Mouse (Mus musculus): ENCODE data around the gene Dennd2a.

The Dennd2a gene

DNA sequence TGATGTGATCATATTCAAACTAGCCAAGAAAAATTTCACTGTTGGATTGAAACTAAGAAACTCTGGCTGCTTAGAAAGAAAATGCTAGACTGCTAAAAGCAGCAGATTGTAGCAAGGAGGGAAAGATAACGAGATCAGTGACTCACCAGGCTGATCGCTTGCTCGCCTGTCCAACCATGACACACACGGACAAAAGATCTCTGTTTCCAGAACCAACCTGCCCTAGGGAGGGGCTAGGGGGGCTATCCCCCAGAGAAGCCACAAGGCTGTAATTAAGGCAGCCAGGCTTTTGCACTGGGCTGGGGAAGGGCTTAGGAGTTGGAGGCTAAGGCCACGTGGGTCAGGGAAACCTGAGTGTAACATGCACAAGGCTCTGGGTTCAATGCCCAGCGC is 41.9 kb downstream of the Dennd2a start:
- DNase-seq (ENCODE audit: low spot score) = no peak

DNA sequence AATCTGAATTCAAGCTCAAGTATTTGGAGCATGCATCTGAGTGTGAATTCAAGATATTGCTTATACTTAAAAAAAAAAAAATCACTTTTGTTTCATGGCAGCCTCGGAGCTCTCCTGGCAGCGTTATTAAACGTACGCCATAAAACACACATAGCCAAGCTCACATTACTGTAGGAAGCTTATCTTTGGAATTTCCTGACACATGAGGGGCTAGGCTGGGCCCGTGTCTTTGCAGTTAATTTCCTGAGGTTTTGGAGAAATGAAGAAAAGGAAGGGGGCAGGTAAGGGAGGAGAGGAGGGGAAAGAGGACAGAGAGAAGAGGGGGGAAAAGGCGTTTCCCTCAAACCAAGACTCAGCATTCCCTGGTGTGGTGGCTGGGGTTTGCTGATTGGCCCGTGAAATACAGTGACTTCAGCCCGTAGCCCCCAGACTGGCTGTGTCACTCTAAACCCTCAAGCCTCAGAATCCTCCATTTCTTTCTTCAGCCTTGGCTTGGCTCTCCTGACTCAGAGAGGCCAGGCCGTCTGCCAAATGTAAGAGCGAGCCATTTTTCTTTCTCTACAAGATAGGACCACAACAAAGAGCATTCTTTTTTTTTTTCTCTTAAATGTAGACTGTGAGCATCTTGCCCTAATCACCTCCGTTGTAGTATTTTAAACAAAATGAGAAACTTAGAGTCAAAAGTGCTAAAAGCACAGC is 42.5 kb downstream of the Dennd2a start:
- DNase-seq (ENCODE audit: low spot score) = peak; percentile 46

DNA sequence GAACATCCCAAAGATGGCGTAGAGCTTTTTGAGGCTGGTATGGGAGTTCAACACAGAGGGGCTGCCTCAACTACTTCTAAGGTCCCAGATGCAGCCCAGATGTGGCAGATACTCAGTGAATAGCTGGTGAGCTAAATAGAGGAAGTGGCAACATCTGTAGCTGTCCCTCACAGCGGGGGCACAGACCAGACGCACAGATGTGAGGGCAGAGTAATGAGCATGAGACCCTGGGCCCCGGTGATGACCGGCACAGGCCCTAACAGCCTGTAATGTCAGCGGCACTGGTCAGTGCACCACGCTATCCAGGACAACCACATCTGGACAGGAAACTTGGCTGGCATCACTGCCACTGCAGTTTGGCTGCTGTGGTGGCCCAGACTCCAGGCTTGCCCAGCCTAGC is 54.2 kb downstream of the Dennd2a start:
- DNase-seq (ENCODE audit: low spot score) = no peak

DNA sequence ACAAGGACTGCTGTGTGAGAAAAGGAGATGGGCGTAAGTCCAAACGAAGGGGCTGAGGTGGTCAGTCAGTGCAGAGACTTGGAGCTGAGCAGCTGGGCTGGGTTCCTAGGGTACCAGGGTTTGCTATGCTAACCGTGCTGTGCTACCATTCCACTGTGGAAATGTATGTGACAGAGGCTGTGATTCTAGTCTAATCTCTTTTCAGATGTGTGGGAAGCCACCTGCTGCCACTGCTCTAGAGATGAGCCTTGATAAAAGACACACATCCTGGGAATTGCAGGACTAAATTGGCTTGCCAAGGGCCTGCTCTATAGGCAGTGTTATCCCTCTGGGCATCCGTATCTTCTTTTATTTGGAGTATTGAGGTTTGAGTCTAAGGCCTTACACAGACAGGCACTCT is 60.5 kb downstream of the Dennd2a start:
- DNase-seq (ENCODE audit: low spot score) = no peak

DNA sequence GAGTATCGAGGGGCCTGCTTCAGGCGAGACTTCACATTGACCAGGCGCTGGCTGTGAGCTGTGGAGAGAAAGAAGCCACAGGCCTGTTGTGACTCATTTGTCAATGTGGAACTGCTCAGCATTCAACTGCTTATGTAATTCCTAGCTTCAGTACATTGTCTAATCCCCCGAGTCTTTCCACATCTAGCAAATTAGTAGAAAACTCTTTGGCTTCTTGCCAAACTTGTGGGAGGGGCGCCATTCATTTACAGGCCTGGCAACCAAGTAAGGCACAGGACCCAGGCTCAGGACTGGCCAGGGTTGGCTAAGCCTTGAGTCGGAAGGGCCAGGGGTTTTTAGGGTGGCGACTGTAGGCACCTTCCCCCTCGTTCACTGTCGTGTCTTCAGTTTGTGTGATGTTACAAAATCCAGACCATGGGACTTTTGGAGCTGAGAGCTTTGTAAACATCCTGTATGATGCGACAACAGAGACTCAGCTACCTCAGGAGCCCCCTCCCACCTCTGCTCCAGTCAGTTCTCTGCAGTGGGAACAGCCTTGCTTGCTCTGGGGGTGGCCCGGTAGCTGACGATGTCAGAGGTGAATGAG is 64.4 kb downstream of the Dennd2a start:
- peak; percentile 44 for DNase-seq (ENCODE audit: low spot score)

DNA sequence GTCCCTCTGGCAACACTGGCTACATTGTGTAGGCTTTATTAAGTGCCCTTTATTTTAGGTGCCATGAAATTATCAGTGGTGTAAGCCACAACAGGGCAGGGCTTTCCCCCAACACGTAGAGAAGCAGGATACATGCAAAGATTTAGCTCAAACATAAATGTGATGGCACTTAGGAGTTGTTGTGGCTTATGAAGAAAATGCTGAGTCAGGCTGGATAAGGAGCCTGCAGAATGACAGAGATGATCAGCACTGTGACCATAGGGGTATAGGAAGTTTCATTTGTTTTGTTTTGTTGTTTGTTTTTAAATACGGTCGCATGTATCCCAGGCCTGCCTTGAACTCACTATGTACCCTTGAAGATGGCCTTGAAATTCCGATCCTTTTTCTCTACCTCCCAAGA is 65.5 kb downstream of the Dennd2a start:
- no peak for DNase-seq (ENCODE audit: low spot score)

DNA sequence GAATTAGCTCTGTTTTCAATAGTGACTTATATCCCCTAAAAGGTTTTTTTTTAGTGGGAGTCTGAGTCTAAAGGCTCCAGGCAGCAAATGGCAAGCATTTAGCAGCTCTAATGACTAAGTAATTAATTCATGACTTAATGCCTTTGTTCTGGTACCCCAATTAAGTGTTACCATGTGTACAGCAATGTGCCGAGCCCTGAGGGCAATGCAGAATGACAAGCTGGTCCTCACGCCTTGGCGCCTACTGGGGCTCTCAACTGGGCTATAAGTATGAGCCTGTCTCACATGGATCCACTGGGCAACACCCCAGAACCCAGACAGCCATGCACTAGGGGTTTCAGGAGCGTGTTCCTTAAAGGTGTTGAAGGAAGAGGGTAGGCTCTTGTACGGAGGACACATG is 66.5 kb downstream of the Dennd2a start:
- no peak for DNase-seq (ENCODE audit: low spot score)

DNA sequence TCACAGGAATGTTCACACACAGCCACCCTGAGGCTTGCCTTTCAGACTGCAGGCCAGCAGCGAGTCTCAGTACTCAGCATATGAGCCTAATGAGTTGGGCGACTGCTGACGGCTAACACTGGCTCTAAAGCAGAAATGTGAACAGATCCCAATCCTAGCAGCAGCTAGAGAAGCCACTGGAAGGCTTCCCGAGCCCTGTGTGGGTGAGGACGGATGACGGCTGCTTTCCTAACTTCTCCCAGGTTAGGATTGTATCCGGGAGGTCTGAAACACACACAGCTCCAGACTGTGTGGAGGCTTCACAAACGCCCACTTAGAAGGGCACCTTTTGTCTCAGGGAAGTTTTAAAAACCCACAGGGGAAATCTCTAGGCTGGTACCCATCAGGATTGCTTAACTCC is 69.4 kb downstream of the Dennd2a start:
- no peak for DNase-seq (ENCODE audit: low spot score)

DNA sequence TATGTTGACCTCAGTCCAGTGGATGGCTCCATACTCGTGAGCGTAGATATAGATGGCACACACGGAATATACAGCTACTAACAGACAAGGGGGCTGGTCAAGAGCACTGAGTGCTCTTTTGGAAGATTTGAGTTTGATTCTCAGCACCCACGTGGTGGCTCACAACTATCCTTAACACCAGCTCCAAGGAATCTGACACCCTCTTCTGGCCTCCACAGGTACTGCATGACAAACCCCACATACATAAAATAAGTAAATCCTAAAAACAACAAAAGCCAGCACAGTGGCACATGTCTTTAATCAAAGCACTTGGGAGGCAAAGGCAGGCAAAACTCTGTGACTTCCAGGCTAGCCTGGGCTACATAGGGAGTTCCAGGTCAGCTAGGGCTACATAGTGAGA is 74.0 kb downstream of the Dennd2a start:
- no peak for DNase-seq (ENCODE audit: low spot score)

DNA sequence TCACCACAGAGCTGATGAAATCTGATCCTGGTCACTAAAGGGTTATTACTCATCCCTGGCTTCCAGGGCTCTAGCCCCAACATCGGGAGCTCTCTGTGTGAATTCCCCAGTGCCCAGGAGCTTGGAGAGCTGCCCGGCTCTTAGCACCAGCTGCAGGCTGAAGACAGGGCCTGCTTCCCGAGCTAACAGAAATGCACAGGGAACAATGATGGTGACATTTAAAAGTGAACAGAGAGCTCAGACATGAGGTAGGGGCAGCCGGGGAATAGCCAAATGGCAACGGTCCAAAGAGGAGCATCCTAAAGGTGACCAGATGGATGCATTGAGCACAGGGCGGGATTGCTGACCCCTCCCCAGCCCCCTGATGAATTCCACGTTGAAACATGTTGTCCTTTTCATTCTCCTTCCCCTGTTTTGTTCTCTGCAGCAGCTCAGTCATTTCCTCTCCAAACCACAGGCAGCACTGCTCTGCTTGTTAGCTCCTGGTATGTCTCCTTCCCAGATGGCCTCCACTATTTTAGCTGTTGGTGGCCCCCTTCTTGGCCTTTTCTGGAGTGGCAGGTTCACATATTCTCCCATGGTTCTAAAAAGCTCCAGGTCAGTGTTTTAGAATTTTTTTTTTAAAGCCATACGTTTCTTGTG is 79.0 kb downstream of the Dennd2a start:
- no peak for DNase-seq (ENCODE audit: low spot score)

DNA sequence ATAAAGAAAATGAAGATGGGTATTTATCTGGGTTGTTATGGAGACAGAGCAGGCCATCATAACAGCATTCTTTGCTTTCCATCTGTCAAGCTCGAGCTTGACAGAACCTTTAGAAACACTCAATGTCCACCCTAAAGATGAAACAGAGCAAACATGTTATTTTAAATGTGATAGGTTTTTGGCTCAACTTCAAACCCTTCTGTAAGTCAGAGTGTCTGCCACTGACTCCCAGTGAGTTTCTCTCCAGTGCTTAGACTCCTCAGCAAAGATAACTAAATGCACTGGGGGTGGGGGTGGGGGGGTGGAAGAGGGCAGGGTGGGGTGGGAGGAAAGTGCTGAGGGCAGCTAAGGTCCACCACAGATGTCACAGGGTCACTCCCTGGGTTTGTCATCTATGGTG is 81.0 kb downstream of the Dennd2a start:
- DNase-seq (ENCODE audit: low spot score) = no peak

DNA sequence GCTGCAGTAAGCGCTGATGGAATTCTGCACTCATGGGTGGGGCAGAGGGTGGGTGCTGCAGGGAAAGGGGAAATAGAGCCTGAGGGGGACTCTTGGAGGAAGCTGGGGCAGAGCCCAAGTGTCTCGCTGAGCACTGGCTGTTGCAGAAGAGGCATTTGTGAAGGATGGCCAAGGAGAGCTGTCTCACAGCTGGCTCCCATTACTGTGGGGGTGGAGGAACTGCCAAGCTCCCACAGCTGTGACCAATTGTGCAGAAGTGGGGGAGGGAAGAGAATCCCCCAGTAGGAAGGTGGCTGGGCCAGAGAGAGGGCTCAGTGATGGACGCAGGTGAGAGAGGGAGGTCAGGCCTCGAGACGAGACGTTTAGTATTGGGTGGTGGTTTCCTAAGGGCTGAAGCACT is 83.2 kb downstream of the Dennd2a start:
- DNase-seq (ENCODE audit: low spot score) = no peak

DNA sequence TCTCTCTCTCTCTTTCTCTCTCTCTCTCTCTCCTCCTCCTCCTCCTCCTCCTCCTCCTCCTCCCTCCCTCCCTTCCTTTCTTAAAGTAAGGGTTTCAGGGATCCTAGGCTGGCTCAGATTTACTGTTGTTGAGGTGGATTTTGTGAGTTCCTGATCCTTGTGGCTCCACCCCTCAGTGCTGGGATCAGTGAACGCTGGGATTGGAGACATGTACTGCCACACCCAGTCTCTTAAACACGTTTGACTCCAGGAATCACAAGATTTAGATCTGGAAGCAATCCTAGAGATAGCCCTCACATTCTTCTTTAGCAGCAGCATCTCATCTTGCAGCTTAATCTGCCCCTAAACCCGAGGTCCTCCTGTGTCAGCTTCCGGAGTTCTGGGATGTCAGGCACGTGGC is 84.8 kb downstream of the Dennd2a start:
- DNase-seq (ENCODE audit: low spot score) = no peak

DNA sequence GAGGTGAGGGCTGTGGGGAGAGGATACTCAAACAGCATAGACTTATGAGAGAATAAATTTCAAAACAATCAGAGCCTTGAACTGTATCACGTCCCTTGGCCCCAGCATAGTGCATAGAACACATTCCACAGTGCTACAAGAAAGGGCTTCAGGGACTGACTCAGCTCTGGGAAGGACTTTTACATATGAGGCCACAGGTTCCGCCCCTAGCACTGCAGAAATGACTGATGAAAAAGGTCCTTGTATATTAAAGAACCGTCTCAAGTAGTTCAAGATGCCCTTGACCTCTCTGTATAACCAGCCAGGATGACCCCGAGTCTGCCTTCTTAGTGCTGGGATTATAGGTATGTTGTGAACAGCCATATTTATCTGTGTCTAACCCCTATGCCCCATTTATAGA is 85.4 kb downstream of the Dennd2a start:
- DNase-seq (ENCODE audit: low spot score) = no peak

DNA sequence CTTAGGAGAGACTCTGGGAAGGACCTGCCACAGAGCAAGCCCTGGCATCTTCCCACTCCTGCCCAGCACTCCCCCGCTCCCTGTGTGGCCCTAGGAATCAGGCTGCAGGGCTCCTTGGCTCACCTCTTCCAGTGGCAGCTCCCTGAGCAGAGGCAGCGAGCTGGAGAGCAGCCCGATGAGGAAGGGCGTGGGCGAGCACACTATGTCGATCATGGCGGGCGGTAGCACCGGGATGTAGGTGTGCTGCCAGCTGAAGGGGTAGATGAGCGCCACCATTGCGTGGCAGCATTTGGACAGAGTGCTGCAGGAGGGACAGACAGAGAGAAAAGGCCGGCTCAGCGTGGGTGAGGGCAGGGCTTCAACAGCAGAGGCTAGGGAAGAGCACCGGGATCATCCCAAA is 87.6 kb downstream of the Dennd2a start:
- DNase-seq (ENCODE audit: low spot score) = no peak

DNA sequence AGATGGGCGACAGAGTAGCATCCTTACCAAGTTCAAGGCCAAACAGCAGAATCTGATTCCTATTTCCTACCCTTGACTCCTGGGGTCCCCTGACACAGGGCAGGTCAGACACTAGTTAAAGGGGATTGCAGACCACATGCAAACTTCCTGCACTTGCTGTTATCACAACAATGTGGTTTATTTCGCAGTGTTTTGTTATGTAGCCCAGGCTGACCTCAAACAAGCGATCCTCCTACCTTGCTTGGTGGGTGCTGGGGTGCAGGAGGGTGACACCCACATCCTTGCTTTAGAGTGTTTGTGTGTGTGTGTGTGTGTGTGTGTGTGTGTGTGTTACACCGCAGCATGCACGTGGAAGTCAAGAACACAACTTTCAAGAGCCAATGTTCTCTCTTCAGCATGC is 88.2 kb downstream of the Dennd2a start:
- no peak for DNase-seq (ENCODE audit: low spot score)

DNA sequence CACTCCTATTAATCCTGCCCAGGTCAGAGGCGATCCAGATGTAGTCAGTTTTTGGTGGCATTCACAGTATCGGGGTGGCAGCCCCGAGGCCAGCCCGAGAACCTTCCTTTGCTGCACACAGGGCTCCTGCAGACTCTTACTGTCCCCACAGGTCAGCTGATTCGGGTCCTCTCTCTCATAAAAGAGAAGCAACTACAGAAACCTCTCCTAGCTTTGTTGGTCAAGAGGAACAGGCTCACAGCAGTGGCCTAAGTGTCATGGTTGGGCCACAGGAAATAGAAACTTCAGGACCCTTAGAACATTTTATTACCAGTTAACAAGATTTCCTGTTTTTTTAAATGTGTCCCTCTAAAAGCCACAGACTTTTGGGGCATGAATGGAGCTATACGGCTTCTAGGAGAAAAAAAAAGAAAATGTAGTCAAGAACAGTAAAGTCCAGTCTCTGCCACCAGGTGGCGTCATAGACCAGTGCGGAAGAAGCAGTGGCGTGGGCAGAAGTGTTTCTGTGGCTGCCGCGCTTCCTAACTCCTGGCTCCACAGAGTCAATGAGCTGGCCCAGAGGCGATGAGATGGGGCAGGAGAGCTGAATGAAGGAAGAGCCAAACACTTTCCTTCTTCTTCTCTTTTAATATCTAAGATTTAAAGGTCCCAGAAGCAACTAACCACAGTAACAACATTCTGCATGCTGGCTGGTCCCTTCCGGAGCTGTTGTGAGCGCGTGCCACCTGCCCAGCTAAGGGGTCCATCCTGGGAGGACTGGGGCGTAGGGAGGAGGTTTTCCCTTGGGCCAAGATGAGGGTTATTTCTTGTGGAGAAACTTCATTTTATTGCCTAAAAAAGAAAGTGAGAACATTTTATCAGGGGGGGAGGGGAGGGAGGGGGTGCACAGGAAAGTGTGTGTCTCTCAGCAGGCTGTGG is 94.8 kb downstream of the Dennd2a start:
- DNase-seq (ENCODE audit: low spot score) = peak; percentile 73

DNA sequence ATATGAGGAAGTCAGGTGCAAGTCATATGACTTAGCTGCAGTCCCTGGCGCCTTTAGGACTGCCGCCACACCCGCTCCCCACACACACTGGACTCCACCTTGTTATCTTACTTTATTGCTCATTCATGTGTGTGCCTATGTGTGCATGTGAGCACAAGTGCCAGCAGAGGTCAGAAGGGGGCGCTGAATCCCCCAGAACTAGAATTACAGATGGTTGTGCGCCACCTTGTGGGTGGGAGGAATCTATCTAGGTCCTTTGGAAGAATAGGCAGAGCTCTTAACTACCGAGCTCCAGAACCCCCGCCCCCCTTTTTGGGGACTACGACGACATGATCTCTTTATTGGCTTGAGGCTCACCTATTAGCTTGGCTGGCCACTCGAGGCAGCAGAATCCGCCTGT is 97.6 kb downstream of the Dennd2a start:
- no peak for DNase-seq (ENCODE audit: low spot score)

DNA sequence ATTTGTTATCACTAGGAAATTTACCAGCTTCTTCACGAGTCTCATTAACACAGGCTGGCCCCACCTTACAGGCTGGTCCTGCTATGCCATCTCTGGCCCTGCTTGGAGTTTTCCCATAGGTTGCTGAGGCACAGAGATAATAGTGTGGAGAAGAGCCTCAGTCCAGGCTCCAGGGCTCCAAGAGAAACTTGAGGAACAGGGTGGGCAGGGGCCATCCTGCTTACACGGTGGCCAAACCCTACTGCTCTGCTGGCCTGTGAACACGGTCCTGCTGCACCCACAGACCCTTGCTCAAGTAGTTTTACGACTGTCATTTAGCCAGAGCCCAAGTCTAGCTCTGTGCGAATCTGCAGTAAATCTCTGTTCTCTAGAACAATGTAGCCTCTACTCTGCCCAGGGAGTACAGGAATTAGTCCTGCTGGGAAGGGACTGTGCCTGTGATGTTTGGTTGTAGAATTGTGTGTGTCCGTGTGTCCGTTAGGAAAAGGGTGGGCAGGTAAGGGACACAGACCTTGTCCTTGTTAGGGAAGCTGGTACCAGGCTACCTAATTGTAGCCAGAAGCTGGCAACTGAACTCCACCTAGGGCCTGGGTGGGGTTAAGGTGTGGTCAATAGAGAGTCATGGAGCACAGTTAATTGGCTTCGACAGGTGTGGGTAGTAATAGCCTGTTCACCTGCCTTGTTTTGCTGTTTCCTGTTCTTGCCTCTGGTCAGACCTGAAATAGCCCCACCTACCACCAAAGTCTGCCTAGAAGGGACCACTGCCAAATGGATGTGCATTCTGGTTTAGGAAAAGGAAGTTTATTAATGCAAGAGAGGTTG is 102.1 kb downstream of the Dennd2a start:
- no peak for DNase-seq (ENCODE audit: low spot score)

DNA sequence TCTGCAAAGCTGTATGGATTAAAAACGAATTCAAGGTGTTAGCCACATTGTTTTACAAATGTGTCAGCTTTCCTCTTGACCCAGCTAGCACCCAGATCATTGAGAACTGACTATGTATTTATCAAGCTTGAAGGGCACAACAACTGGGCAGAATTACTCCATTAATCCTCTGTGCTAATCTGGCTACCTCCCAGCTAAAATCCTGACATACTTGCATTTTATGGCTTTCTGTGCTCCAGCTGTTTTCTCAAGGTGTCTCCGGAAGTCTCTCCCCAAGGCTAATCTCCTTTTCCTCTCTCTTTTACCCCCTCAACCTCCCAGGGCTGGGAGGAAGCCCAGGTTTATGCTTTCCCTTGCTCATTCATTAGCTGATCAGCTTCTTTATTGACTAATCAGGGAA is 103.1 kb downstream of the Dennd2a start:
- no peak for DNase-seq (ENCODE audit: low spot score)

DNA sequence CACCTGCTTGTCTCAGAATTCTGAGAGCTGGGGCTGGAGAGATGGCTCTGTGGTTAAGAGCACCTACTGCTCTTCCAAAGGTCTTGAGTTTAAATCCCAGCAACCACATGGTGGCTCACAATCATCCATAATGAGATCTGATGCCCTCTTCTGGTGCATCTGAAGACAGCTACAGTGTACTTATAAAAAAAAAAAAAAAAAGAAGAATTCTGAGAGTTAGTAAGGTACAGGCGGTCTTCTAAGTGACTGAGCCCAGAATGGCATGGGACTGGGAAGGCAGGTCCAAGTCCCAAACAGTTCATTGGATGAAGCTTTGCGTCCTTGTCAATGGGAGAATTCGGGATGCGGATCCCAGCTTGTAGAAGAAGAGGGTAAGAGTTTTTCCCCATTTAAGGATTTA is 104.1 kb downstream of the Dennd2a start:
- no peak for DNase-seq (ENCODE audit: low spot score)

DNA sequence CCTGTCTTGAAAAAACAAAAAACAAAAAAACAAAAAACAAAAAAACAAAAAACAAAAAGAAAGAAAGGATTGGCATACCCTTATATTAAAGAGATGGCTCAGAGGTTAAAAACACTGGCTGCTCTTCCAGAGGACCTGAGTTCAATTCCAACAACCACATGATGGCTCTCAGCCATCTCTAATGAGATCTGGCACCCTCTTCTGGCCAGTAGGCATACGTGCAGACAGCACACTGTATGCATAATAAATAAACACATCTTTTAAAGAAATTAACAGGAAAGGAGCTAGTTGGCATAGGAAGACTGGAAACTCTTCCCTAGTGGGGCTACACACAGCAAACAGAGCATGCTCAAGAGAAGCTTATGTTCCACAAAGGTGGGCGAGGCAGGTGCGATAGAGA is 106.6 kb downstream of the Dennd2a start:
- DNase-seq (ENCODE audit: low spot score) = no peak

Data from ovary, postnatal 14 days (tissue).